Mouse (Mus musculus) kidney, postnatal 0 days (tissue): ENCODE measurements at regions not wholly inside any gene's neighbourhood (a gene's known extent, or its start where the extent isn't known, plus 50 kb on each side); places are given as distances from the start of the nearest gene placed in this dataset.
A peak's percentile ranks its signal among the peaks of the same experiment; 100 is the strongest.

ENCODE experiments used
- ATAC-seq: fragments of 200-750 bp; cut with Nextera tagmentation; replicated peaks from 2 replicates; pipeline ENCODE4 v1.8.0; 2017; ENCODE audit warnings: low read depth, moderate number of reproducible peaks, moderate TSS enrichment, moderate library complexity; ENCODE audit not compliant: low FRiP score
- DNase-seq: peaks from one replicate; pipeline ENCODE4 v3.0.0-alpha.2; 2016; ENCODE audit warnings: low spot score
- H3K27ac ChIP-seq: fragments of 300-500 bp; sonication (generic); 2 replicates; pipeline ENCODE4 v1.5.1; 2014; ENCODE audit warnings: mild to moderate bottlenecking
- H3K27me3 ChIP-seq: fragments of 300-500 bp; sonication (generic); 2 replicates; pipeline ENCODE4 v1.6.1; 2014; ENCODE audit warnings: low read length, mixed read lengths; ENCODE audit not compliant: insufficient read depth
- H3K36me3 ChIP-seq: fragments of 300-500 bp; sonication (generic); 2 replicates; pipeline ENCODE4 v1.6.1; 2014; ENCODE audit warnings: low read length, mixed read lengths; ENCODE audit not compliant: insufficient read depth
- H3K4me1 ChIP-seq: fragments of 300-500 bp; sonication (generic); replicated peaks from 2 replicates; pipeline ENCODE4 v1.6.1; 2014; ENCODE audit warnings: antibody characterized with exemption, low read length, mixed read lengths; ENCODE audit not compliant: insufficient read depth
- H3K4me2 ChIP-seq: fragments of 300-500 bp; sonication (generic); 2 replicates; pipeline ENCODE4 v1.6.1; 2014; ENCODE audit warnings: mild to moderate bottlenecking, low read length, moderate library complexity, mixed read lengths
- H3K4me3 ChIP-seq: fragments of 300-500 bp; sonication (generic); replicated peaks from 2 replicates; pipeline ENCODE4 v1.5.1; 2014; ENCODE audit warnings: low read depth, low read length
- H3K9ac ChIP-seq: fragments of 300-500 bp; sonication (generic); 2 replicates; pipeline ENCODE4 v1.6.1; 2014; ENCODE audit warnings: low read depth, low read length
- H3K9me3 ChIP-seq: fragments of 300-500 bp; sonication (generic); replicated peaks from 2 replicates; pipeline ENCODE4 v1.6.1; 2016; ENCODE audit warnings: low read length, inconsistent platforms, mixed read lengths
- CTCF ChIP-seq: IDR thresholded peaks from 2 replicates; pipeline ENCODE4 v1.5.1; 2016; ENCODE audit warnings: antibody characterized with exemption, low read depth, mild to moderate bottlenecking, moderate library complexity
- WGBS: fragments of 180-500 bp; shearing (Covaris S2); extraction: QIAGEN DNeasy Blood & Tissue Kit; methylation state at CpG from one replicate; pipeline ENCODE4 v1.1.7; 2014; 5-methylcytosine and 5-hydroxymethylcytosine counted together

DNA sequence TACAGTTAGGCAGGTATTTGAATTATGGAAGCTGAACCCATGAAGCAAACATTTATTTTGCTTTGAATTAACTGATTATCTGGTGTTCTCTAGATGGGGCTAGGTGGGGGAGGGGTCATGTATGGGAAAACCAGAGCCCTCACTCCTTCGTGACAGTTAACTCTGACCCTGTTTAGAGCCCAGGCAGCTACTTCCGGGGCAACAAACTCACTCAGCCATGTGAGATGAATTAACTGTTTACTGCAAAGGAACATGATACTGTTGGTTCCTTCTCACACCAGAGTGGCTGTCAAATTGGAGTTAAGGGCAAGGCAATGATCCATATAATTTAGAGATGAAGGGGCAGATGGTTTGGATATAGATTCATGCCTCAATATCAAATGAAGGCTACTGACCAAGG lies 458.5 kb downstream of the Wdr11 start:
- Histone ChIP-seq H3K27ac (no peak overlapping the region), H3K9ac (no peak overlapping the region), H3K9me3 (no peaks in the 10 kb centered on the region), H3K27me3 (no peaks in the 10 kb centered on the region), H3K4me2 (no peak overlapping the region), H3K4me1 (no peaks in the 10 kb centered on the region), H3K4me3 (no peak overlapping the region), H3K36me3 (no peaks in the 10 kb centered on the region)
- TF ChIP-seq CTCF = no peak
- ATAC-seq = no peak
- peak; percentile 59 for DNase-seq
- 4% methylated on average over 2 of the region's 2 CpGs for WGBS

GRCm38 (mm10) chr7:130052376-130052775 lies 460.7 kb downstream of the Wdr11 start:
- Histone ChIP-seq H3K27ac (no peak overlapping the region), H3K36me3 (no peaks in the 10 kb centered on the region), H3K9me3 (no peaks in the 10 kb centered on the region), H3K9ac (no peak overlapping the region), H3K4me1 (no peaks in the 10 kb centered on the region), H3K4me2 (no peak overlapping the region), H3K27me3 (no peaks in the 10 kb centered on the region), H3K4me3 (no peak overlapping the region)
- 96% methylated on average over 5 of the region's 5 CpGs for WGBS
- DNase-seq (no peak), ATAC-seq (no peak)
- no peak for TF ChIP-seq CTCF

- H3K9ac ChIP-seq = no peak overlapping the region
- H3K36me3 ChIP-seq = no peaks in the 10 kb centered on the region
- 22% methylated on average over 6 of the region's 6 CpGs for WGBS
- TF ChIP-seq CTCF = no peak
- peak overlapping the region; percentile 32; the same call in 1 of the 2 replicates for H3K4me2 ChIP-seq
- no peaks in the 10 kb centered on the region for H3K27me3 ChIP-seq
- no peak for ATAC-seq
- H3K4me3 ChIP-seq = no peak overlapping the region
- H3K4me1 ChIP-seq = peaks cover 4% of the 10 kb centered on the region
- H3K9me3 ChIP-seq = no peaks in the 10 kb centered on the region
- DNase-seq = peak; percentile 68
- 0 out of 2 replicates have a peak overlapping the region, but pooled peaks have one; percentile 3 for H3K27ac ChIP-seq
Observed at GRCm38 (mm10) chr7:130057708-130058107, 462.5 kb downstream of the Ate1 start.

DNA sequence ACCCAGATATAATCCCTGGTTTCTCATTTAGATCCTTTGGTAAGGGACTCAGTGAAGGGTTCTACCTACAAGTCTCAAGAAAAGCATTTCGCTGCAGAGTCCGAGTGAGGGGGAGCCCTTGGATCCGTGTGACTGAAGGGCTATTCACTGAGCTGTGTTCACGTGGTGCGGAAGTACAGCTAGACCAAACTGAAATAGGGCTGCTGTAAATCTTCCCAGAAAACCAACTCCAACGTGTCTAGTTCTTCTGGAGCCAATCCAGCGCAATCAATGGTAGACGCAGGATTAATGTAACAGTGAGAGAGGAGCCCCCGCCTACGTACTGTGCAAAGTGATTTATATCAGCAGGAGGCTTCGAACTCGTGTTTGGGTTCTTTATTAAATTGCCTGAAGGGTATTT lies 461.9 kb downstream of the Ate1 start:
- Histone ChIP-seq H3K27me3 (no peaks in the 10 kb centered on the region), H3K4me1 (peaks cover 4% of the 10 kb centered on the region), H3K4me2 (peak overlapping the region; percentile 32; the same call in 1 of the 2 replicates), H3K9ac (no peak overlapping the region), H3K27ac (0 out of 2 replicates have a peak overlapping the region, but pooled peaks have one; percentile 3), H3K4me3 (no peak overlapping the region), H3K36me3 (no peaks in the 10 kb centered on the region), H3K9me3 (no peaks in the 10 kb centered on the region)
- ATAC-seq (peak; percentile 73; the same call in 1 of the 2 replicates), DNase-seq (peak; percentile 92)
- 21% methylated on average over 12 of the region's 12 CpGs for WGBS
- TF ChIP-seq CTCF = no peak

GRCm38 (mm10) chr7:130059684-130060607 lies 460.2 kb downstream of the Ate1 start:
- no peak for TF ChIP-seq CTCF
- no peak for DNase-seq
- no peak overlapping the region for H3K4me2 ChIP-seq
- 54% methylated on average over 15 of the region's 15 CpGs for WGBS
- no peak overlapping the region for H3K4me3 ChIP-seq
- H3K27me3 ChIP-seq = no peaks in the 10 kb centered on the region
- peaks cover 7% of the 10 kb centered on the region for H3K4me1 ChIP-seq
- H3K9ac ChIP-seq = no peak overlapping the region
- no peaks in the 10 kb centered on the region for H3K9me3 ChIP-seq
- no peak for ATAC-seq
- no peak overlapping the region for H3K27ac ChIP-seq
- H3K36me3 ChIP-seq = no peaks in the 10 kb centered on the region

- no peaks in the 10 kb centered on the region for H3K27me3 ChIP-seq
- DNase-seq (peak; percentile 48), ATAC-seq (peak; percentile 36; the same call in 1 of the 2 replicates)
- H3K9ac ChIP-seq = no peak overlapping the region
- TF ChIP-seq CTCF = no peak
- H3K36me3 ChIP-seq = no peaks in the 10 kb centered on the region
- no peak overlapping the region for H3K4me2 ChIP-seq
- no peak overlapping the region for H3K4me3 ChIP-seq
- H3K9me3 ChIP-seq = no peaks in the 10 kb centered on the region
- H3K27ac ChIP-seq = no peak overlapping the region
- 15% methylated on average over 7 of the region's 7 CpGs for WGBS
- peaks cover 7% of the 10 kb centered on the region for H3K4me1 ChIP-seq
Observed at GRCm38 (mm10) chr7:130064500-130064899, 455.7 kb downstream of the Ate1 start.
